Mouse (Mus musculus): ENCODE measurements around the gene Naf1. TPM values are rescaled to one million over a fixed set of nuclear protein-coding genes. Genes with fewer than 3 reads are reported as not detected.

Naf1 gene
- total RNA-seq, 2 experiments from 2014 or later = 5.1 to 14.5 TPM

Other genes starting within 250 kb of the Naf1 start
- not detected in 2 replicates for gene Npy5r, start 172.1 kb upstream of the Naf1 start, total RNA-seq (2015)
- not detected in 2 replicates for gene Npy5r, start 172.1 kb upstream of the Naf1 start, total RNA-seq (2017)
- not detected in 2 replicates for gene Npy1r, start 163.0 kb upstream of the Naf1 start, total RNA-seq (2015)
- not detected in 2 replicates for gene Npy1r, start 163.0 kb upstream of the Naf1 start, total RNA-seq (2017)